Mouse (Mus musculus) forebrain, embryonic 15.5 days (tissue): ENCODE data around the gene Cd96. TPM values are rescaled to one million over a fixed set of nuclear protein-coding genes. Genes with fewer than 3 reads are reported as not detected.
A peak's percentile ranks its signal among the peaks of the same experiment; 100 is the strongest.

Experiments used
- ATAC-seq: fragments of 200-750 bp; cut with Nextera tagmentation; replicated peaks from 2 replicates; pipeline ENCODE4 v1.8.0; 2017; ENCODE audit warnings: mild to moderate bottlenecking, moderate TSS enrichment, moderate library complexity
- H3K27ac ChIP-seq: fragments of 300-500 bp; sonication (generic); replicated peaks from 2 replicates; pipeline ENCODE4 v1.5.1; 2015; ENCODE audit warnings: mild to moderate bottlenecking, inconsistent platforms
- H3K27me3 ChIP-seq: fragments of 300-500 bp; sonication (generic); 2 replicates; pipeline ENCODE4 v1.6.1; 2015; ENCODE audit warnings: inconsistent platforms
- H3K36me3 ChIP-seq: fragments of 300-500 bp; sonication (generic); 2 replicates; pipeline ENCODE4 v1.6.1; 2015; ENCODE audit warnings: mild to moderate bottlenecking, inconsistent platforms
- H3K4me1 ChIP-seq: fragments of 300-500 bp; sonication (generic); 2 replicates; pipeline ENCODE4 v1.6.1; 2015; ENCODE audit warnings: inconsistent platforms
- H3K4me2 ChIP-seq: fragments of 300-500 bp; sonication (generic); replicated peaks from 2 replicates; pipeline ENCODE4 v1.6.1; 2015; ENCODE audit warnings: mild to moderate bottlenecking, inconsistent platforms
- H3K4me3 ChIP-seq: fragments of 300-500 bp; sonication (generic); 2 replicates; pipeline ENCODE4 v1.5.1; 2015; ENCODE audit warnings: mild to moderate bottlenecking, inconsistent platforms
- H3K9ac ChIP-seq: fragments of 300-500 bp; sonication (generic); replicated peaks from 2 replicates; pipeline ENCODE4 v1.6.1; 2015; ENCODE audit warnings: mild to moderate bottlenecking, inconsistent platforms
- H3K9me3 ChIP-seq: fragments of 300-500 bp; sonication (generic); 2 replicates; pipeline ENCODE4 v1.6.1; 2016; ENCODE audit warnings: inconsistent platforms
- WGBS: fragments of 180-500 bp; shearing (Covaris S2); methylation state at CpG from one replicate; pipeline ENCODE4 v1.1.7; 2015; ENCODE audit warnings: mixed read lengths; 5-methylcytosine and 5-hydroxymethylcytosine counted together
- polyA plus RNA-seq: library from polyadenylated mRNA; unstranded; fragments of >200 nt; fragmentation: Nextera tagmentation; extraction: Ambion mirVana; gene quantifications from 2 replicates; pipeline ENCODE4 v1.2.1, GENCODE M21; 2015

The Cd96 gene
- polyA plus RNA-seq, 1 experiment from 2014 or later = not detected

DNA sequence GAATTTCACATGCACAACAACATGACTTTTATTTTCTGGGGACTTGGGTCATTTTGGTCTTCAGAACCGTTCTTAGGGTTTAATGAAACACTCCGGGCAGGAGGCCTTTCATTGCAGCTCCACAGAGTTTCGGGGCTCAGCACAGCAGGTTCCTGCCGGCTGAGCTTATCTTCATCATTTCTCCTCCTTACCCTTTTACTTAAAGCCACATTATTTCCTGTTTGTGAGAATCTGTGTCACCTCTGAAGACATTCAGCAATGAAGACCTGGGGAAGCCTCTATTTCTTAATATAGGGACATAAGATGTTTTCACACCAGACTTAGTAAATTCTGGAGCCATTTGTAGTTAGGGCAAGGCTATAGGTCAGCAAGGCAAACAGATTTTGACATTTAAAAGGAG lies 12.6 kb downstream of the Cd96 start:
- Histone ChIP-seq H3K9me3 (no peaks in the 10 kb centered on the region), H3K27ac (no peak overlapping the region), H3K36me3 (no peaks in the 10 kb centered on the region), H3K27me3 (no peaks in the 10 kb centered on the region), H3K4me1 (no peaks in the 10 kb centered on the region), H3K9ac (no peak overlapping the region), H3K4me3 (no peak overlapping the region), H3K4me2 (no peak overlapping the region)
- WGBS = 59% methylated on average over 4 of the region's 4 CpGs
- ATAC-seq = no peak

GRCm38 (mm10) chr16:46104491-46104890 lies 15.6 kb downstream of the Cd96 start:
- Histone ChIP-seq H3K4me3 (no peak overlapping the region), H3K27ac (no peak overlapping the region), H3K36me3 (no peaks in the 10 kb centered on the region), H3K4me1 (no peaks in the 10 kb centered on the region), H3K9me3 (no peaks in the 10 kb centered on the region), H3K27me3 (no peaks in the 10 kb centered on the region), H3K4me2 (no peak overlapping the region), H3K9ac (no peak overlapping the region)
- WGBS = 89% methylated on average over 9 of the region's 9 CpGs
- ATAC-seq = no peak

GRCm38 (mm10) chr16:46101748-46102147 lies 18.3 kb downstream of the Cd96 start:
- ATAC-seq = no peak
- Histone ChIP-seq H3K9ac (no peak overlapping the region), H3K4me2 (no peak overlapping the region), H3K4me1 (peaks cover 5% of the 10 kb centered on the region; the same call in 1 of the 2 replicates), H3K27ac (no peak overlapping the region), H3K4me3 (no peak overlapping the region), H3K27me3 (no peaks in the 10 kb centered on the region), H3K9me3 (no peaks in the 10 kb centered on the region), H3K36me3 (no peaks in the 10 kb centered on the region)
- WGBS = 34% methylated on average over 2 of the region's 2 CpGs

GRCm38 (mm10) chr16:46100286-46100685 lies 19.8 kb downstream of the Cd96 start:
- Histone ChIP-seq H3K4me2 (no peak overlapping the region), H3K4me3 (no peak overlapping the region), H3K36me3 (no peaks in the 10 kb centered on the region), H3K4me1 (peaks cover 5% of the 10 kb centered on the region; the same call in 1 of the 2 replicates), H3K9ac (no peak overlapping the region), H3K27ac (no peak overlapping the region), H3K9me3 (no peaks in the 10 kb centered on the region), H3K27me3 (no peaks in the 10 kb centered on the region)
- 73% methylated on average over 2 of the region's 2 CpGs for WGBS
- ATAC-seq = no peak

GRCm38 (mm10) chr16:46097421-46097820 lies 22.6 kb downstream of the Cd96 start:
- no peak overlapping the region for H3K4me2 ChIP-seq
- ATAC-seq = peak; percentile 65
- H3K4me1 ChIP-seq = peaks cover 5% of the 10 kb centered on the region; the same call in 1 of the 2 replicates
- no peaks in the 10 kb centered on the region for H3K9me3 ChIP-seq
- H3K27ac ChIP-seq = no peak overlapping the region
- 47% methylated on average over 9 of the region's 9 CpGs for WGBS
- no peak overlapping the region for H3K9ac ChIP-seq
- H3K36me3 ChIP-seq = no peaks in the 10 kb centered on the region
- no peaks in the 10 kb centered on the region for H3K27me3 ChIP-seq
- no peak overlapping the region for H3K4me3 ChIP-seq

GRCm38 (mm10) chr16:46094478-46094877 lies 25.6 kb downstream of the Cd96 start:
- Histone ChIP-seq H3K27ac (no peak overlapping the region), H3K9ac (no peak overlapping the region), H3K4me1 (peaks cover 5% of the 10 kb centered on the region; the same call in 1 of the 2 replicates), H3K27me3 (no peaks in the 10 kb centered on the region), H3K36me3 (no peaks in the 10 kb centered on the region), H3K4me3 (no peak overlapping the region), H3K9me3 (no peaks in the 10 kb centered on the region), H3K4me2 (no peak overlapping the region)
- no peak for ATAC-seq
- WGBS = 77% methylated on average over 2 of the region's 2 CpGs

GRCm38 (mm10) chr16:46092935-46093334 lies 27.1 kb downstream of the Cd96 start:
- Histone ChIP-seq H3K9ac (no peak overlapping the region), H3K9me3 (no peaks in the 10 kb centered on the region), H3K4me3 (no peak overlapping the region), H3K27me3 (no peaks in the 10 kb centered on the region), H3K27ac (no peak overlapping the region), H3K36me3 (no peaks in the 10 kb centered on the region), H3K4me1 (0 out of 2 replicates have a peak, but pooled peaks cover under 1% of the 10 kb centered on the region), H3K4me2 (no peak overlapping the region)
- no peak for ATAC-seq
- WGBS = 84% methylated on average over 2 of the region's 2 CpGs

DNA sequence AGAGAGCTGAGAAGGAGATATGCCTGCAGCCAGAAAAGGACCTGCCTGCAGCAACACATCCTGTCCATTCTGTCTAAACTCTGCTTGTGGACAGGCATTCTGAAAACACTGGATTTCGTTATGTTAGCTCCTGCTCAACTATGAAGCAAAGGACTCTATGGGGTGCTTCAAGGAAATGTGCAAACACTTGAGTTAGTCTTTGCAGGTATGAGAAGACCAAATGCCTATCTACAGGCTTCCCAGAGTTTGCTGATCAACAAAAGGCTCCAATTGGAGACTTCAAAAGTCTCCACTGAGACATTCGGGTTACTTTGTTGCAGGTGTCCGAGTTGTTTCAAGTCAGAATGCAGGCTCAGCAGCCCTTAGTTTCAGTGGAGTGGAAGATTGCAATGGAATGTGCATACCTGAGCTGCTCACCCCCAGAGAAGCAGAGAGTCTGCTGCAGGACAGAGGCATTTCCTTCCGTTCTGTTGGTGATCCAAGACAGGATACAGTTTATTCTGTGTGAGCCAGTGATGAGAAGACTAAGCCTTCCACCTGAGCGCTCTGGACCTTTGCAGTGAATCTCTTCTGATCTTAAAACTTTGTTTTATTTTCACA lies 33.1 kb downstream of the Cd96 start:
- 80% methylated on average over 5 of the region's 5 CpGs for WGBS

GRCm38 (mm10) chr16:46068000-46068399 lies 52.1 kb downstream of the Cd96 start:
- H3K27ac ChIP-seq = no peak overlapping the region
- H3K27me3 ChIP-seq = no peaks in the 10 kb centered on the region
- no peak overlapping the region for H3K9ac ChIP-seq
- H3K9me3 ChIP-seq = no peaks in the 10 kb centered on the region
- H3K36me3 ChIP-seq = no peaks in the 10 kb centered on the region
- 78% methylated on average over 3 of the region's 3 CpGs for WGBS
- H3K4me3 ChIP-seq = no peak overlapping the region
- H3K4me2 ChIP-seq = no peak overlapping the region
- no peaks in the 10 kb centered on the region for H3K4me1 ChIP-seq
- no peak for ATAC-seq

More for the DNA sequence above, 33.1 kb downstream of the Cd96 start:
- Histone ChIP-seq H3K9ac (no peak overlapping the region), H3K27ac (no peak overlapping the region), H3K27me3 (no peaks in the 10 kb centered on the region), H3K4me1 (no peaks in the 10 kb centered on the region), H3K9me3 (no peaks in the 10 kb centered on the region), H3K4me2 (no peak overlapping the region), H3K36me3 (no peaks in the 10 kb centered on the region), H3K4me3 (no peak overlapping the region)
- ATAC-seq = no peak

GRCm38 (mm10) chr16:46063278-46063677 lies 56.8 kb downstream of the Cd96 start:
- 93% methylated on average over 5 of the region's 5 CpGs for WGBS
- ATAC-seq = no peak
- Histone ChIP-seq H3K27ac (no peak overlapping the region), H3K4me1 (no peaks in the 10 kb centered on the region), H3K9me3 (no peaks in the 10 kb centered on the region), H3K27me3 (no peaks in the 10 kb centered on the region), H3K36me3 (no peaks in the 10 kb centered on the region), H3K9ac (no peak overlapping the region), H3K4me3 (no peak overlapping the region), H3K4me2 (no peak overlapping the region)

GRCm38 (mm10) chr16:46046906-46047305 lies 73.1 kb downstream of the Cd96 start:
- no peak overlapping the region for H3K27ac ChIP-seq
- H3K9me3 ChIP-seq = no peaks in the 10 kb centered on the region
- no peaks in the 10 kb centered on the region for H3K4me1 ChIP-seq
- H3K9ac ChIP-seq = no peak overlapping the region
- H3K4me3 ChIP-seq = no peak overlapping the region
- no peaks in the 10 kb centered on the region for H3K36me3 ChIP-seq
- no peak overlapping the region for H3K4me2 ChIP-seq
- no peaks in the 10 kb centered on the region for H3K27me3 ChIP-seq
- no peak for ATAC-seq
- 89% methylated on average over 2 of the region's 2 CpGs for WGBS

GRCm38 (mm10) chr16:46036261-46036660 lies 83.8 kb downstream of the Cd96 start:
- WGBS = 60% methylated on average over 2 of the region's 2 CpGs
- Histone ChIP-seq H3K4me3 (no peak overlapping the region), H3K36me3 (no peaks in the 10 kb centered on the region), H3K9ac (no peak overlapping the region), H3K4me2 (no peak overlapping the region), H3K27ac (no peak overlapping the region), H3K4me1 (no peaks in the 10 kb centered on the region), H3K27me3 (no peaks in the 10 kb centered on the region), H3K9me3 (no peaks in the 10 kb centered on the region)
- ATAC-seq = no peak

GRCm38 (mm10) chr16:46033896-46034295 lies 86.2 kb downstream of the Cd96 start:
- Histone ChIP-seq H3K4me1 (no peaks in the 10 kb centered on the region), H3K36me3 (no peaks in the 10 kb centered on the region), H3K27me3 (no peaks in the 10 kb centered on the region), H3K9ac (no peak overlapping the region), H3K4me2 (no peak overlapping the region), H3K27ac (no peak overlapping the region), H3K4me3 (no peak overlapping the region), H3K9me3 (no peaks in the 10 kb centered on the region)
- no peak for ATAC-seq
- WGBS = 84% methylated on average over 9 of the region's 9 CpGs
